Mouse (Mus musculus): ENCODE measurements around the gene 2410137M14Rik.

Gene 2410137M14Rik

DNA sequence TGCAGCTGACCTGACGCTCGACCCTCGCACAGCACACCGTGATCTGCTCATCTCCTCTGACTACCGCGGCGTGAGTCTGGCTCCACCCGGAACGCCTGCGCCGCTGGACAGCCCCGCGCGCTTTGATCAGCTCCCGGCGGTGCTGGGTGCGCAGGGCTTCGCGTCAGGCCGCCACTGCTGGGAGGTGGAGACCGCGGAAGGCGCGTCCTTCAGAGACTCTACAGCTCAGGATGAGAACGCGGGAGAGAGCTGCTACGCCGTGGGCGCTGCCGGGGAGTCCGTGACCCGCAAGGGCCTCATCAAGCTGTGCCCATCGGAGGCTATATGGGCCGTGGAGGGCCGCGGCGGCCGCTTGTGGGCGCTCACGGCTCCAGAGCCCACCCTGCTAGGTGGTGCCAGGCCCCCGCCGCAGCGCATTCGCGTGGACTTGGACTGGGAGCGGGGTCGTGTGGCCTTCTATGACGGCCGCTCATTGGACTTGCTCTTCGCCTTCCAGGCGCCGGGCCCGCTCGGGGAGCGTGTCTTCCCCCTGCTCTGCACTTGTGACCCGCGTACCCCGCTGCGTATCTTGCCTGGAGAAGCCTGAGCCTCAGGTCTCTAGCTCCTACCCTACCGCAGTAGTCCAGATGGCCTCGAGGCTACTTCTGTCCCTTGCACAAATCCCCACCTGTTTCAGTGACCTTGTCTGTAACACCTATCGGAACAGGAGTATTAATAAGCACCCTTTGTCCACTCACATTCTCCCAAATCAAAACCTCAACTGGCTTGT lies 33.8 kb downstream of the 2410137M14Rik start:
- peak; percentile 67 for DNase-seq

DNA sequence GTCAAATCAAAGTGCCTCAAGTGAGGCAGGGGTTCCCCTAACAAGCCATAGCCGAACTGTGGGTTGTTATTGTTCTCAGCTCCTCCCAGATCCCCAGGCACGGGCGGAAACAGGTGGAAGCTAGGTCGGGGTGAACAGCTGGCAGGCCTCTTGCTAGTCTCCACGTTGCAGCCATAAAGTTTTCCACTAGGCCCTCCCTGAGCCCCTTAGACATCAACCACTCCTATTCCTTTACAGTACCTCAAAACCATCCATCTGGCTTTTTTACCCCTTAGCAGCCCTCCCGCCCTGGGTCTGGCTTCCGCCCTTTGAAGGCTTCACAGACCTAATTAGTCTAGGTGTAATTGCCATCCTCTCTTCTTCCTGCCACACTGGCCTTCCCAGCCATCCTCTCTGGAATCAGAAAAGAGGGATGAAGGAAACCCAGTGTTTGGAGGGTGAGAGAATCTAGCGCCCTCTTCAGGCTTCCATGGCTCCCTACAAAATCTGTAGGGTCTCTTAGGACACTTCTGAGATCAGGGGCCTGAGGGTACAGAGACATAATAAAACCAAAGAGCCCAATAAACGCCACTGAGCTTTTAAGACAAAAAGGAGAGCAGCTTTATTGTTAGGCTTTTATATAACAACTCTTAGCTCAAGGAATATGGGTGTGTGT lies 36.8 kb downstream of the 2410137M14Rik start:
- peak; percentile 58 for DNase-seq

DNA sequence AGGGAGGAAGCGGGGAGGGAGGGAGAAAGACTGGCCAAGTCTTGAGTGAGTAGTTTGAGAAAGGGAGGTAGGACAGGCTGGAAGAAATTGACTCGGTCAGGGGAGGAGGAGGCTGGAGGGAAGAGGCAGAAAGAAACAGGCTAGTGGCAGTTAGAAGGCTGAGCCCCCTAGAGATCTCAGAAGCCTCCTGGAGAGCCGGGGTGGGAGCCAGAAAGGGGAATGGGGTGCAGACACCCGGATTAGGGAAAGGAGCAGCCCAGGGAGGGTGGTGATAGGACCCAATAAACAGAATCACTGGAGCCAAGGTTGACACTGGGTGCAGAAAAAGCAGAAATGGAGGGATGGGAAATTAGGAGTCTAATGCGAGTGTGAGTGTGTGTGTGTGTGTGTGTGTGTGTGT lies 37.3 kb downstream of the 2410137M14Rik start:
- peak; percentile 52 for DNase-seq

GRCm38 (mm10) chr17:36942791-36943471 lies 38.1 kb downstream of the 2410137M14Rik start, which contains the start of gene Rnf39:
Gene Rnf39 (plus strand): TSS chr17:36942918.
- DNase-seq, result peak; percentile 74

- DNase-seq, result peak; percentile 87
These were observed 38.6 kb downstream of the 2410137M14Rik start for GRCm38 (mm10) chr17:36942391-36942790.

DNA sequence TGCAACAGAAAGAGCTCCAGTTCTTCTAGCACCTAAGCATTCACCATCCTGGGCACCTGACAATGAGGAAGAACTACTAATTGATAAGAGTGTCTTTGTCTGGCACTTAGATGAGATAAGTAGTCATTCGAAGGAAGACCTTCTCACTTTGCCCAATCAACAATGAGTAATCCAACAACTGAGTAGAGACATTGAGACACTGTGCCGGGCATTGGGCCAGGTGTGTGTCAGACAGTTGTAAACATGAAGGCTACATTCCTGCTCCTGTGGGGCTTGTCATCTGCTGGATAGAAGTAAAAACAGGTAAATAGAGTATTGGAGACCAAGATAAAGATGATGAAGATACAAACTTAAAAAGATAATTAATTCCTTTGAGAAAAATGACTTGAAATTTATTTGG lies 43.0 kb downstream of the 2410137M14Rik start:
- no peak for DNase-seq

GRCm38 (mm10) chr17:36931806-36932205 lies 49.2 kb downstream of the 2410137M14Rik start:
- DNase-seq, result no peak

- no peak for DNase-seq
These were observed 49.9 kb downstream of the 2410137M14Rik start for GRCm38 (mm10) chr17:36931130-36931529.

DNA sequence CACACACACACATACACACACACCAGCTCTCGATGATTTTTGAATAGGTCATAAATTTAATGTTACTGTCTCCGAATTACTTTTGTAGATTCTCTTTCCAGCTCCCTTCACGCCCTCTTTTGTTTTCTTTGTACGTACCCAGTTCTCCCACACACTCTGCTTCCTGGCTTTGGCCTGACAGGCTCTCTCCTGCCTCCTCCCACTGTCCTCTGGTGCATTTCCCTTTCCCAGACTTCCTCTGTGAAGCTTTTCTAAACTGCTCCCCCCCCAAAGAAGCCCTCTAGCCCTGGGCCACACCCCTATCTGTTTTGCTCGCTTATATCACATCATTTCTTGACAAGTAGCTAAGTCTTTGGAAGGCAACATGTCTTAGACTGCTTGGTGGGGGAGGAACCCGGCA lies 50.8 kb downstream of the 2410137M14Rik start:
- DNase-seq, result no peak

DNA sequence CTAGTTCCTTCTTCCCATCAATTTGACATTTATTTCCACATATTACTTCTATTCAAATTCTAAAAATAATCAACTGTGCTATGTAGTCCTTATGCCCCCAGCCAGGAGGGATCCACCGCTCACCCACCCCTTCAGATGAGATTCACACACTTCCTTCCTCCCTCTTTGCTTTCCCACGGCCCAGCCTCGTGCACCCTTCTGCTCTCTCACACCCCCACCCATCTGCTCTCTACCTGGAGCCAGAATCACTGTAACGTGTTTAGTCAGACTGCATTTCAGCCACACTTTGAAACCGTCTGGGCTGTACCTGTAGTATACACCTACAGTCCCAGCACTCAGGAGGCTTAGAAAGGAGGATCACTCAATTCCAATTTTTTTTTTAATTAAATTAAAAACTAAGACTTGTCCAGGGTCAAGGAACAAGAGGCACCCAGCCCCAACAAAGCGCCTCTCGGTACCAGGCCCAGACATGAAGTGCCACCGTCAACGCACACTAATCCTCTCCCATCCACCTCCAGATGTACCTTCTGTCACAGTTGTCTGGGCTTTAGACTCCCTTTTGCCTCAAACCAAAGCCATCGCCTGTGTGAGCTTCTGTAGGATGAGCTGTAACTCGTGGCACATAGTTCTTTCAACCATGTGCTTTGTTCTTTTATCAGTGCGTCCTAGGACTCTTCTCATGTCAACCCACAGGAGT lies 51.7 kb downstream of the 2410137M14Rik start:
- DNase-seq, result no peak
